Mouse (Mus musculus): ENCODE data around the gene Lhx3.

The Lhx3 gene

GRCm38 (mm10) chr2:26208126-26208789 is at the start of gene Lhx3:
TSS of gene Lhx3 (minus strand) at chr2:26208289.
- peak in 1 of 2 experiments; percentile 38 for DNase-seq (ENCODE audit: low spot score in 2 of 2)

- DNase-seq (ENCODE audit: low spot score in 2 of 2): no peak
These were observed 49.4 kb upstream of the Lhx3 start for GRCm38 (mm10) chr2:26257315-26258096.

DNA sequence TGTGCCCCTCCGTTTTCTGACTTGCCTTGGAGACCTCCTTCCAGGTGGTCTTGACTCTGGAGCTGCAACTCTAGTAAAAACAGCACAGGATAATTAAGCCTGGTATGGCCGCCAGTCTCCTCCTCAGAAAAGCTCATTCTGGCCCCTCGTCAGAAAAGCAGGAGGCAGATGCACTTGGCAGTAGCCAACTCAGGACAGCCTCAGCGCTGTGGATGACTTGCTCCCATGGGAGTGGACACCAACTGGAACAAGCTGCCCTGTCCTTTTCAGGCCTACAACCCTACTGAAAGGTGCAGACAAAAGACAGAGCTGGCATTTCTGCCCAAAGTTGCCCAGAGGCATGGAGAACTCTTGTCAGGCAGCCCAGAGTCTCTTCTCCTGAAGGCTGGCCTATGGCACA is 46.7 kb upstream of the Lhx3 start:
- no peak for DNase-seq (ENCODE audit: low spot score in 2 of 2)

DNA sequence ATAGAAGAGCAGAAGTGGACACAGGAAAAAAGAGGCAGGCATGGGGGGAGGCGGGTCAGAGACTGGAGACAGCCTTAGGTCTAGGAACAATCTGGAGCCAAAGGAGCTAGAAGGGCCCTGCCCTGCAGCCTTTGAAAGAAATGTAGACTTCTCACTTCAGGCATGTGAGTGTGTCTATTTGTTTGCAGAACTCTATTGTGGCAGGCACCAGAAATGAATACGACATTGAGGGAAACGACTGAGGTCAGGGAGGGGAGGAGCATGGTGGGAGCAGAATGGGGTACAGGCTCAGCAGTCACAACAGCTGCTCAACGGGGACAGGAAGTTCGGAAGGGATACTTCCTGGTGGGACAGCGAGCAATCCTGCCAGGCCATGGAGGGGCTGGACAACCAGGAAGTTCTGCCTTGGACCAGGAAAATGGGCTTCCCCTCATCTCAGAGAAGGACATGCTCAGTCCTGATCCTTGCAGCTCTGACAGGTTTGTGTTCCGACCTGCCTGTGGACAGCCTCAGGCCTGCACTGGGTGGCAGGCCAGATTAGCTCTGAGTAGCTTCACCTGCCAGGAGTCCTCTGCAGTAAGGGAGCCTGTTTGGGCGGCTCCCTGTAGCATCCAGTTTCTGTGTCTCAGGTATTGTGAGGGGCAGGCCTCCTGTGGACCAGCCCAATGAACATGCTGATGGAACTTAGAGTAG is 44.6 kb upstream of the Lhx3 start:
- DNase-seq (ENCODE audit: low spot score in 2 of 2): no peak

GRCm38 (mm10) chr2:26247531-26247930 is 39.4 kb upstream of the Lhx3 start:
- DNase-seq (ENCODE audit: low spot score in 2 of 2): no peak

DNA sequence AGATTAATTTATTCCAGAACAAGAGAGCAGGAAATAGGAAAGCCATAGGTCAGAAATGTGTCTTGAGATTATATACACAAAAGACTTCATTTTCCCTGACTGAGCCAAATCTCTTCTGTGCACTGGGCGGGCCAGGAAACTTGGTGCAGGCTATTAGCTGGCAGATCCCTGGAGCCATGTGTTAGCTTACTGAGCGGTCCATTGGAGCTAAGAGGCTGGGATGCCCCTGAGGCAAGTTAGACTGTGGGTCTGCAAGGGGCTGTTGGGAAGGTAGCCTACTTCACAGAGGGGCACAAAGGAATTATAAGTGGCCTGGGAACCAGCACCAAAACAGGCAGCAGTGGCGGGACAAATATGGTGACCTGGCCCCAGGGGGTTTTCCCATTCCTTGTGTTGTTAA is 32.8 kb upstream of the Lhx3 start:
- DNase-seq (ENCODE audit: low spot score in 2 of 2): no peak

GRCm38 (mm10) chr2:26240330-26240729 is 32.2 kb upstream of the Lhx3 start:
- DNase-seq (ENCODE audit: low spot score in 2 of 2): peak in 1 of 2 experiments; percentile 8

- DNase-seq (ENCODE audit: low spot score in 2 of 2): peak; percentile 45 to 80
These were observed 29.2 kb upstream of the Lhx3 start, which contains the start of gene Qsox2 for GRCm38 (mm10) chr2:26237290-26237782. TSS of gene Qsox2 (minus strand) at chr2:26237525.

DNA sequence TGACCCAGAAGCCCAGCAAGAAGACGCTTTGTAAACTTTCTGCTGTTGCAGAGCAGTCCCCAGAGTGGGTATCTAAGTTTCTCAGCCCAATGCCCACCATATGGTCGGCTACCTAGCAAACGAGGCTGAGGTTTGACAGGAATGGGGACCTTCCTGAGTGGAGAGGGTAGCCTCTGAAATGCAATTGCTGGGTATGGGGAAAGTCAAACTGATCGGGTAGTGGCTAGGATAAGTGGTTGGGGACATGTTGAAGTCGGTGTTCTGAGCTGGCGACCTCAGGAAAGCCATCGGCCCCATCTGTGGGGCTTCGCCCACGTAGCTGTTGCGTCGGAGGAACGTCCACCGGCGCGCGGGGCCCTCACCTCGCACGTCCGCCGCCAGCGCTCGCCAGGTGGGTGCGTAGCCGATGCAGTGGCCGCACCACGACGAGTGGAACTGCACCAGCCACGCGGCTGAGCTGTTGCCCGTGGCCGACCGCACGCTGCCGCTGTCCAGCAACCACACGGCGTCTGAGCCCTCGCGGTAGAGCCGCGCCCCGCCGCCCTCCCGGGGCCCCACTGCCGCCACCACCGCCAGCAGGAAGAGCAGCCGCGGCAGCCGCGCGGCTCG is 28.7 kb upstream of the Lhx3 start:
- peak in 1 of 2 experiments; percentile 34 for DNase-seq (ENCODE audit: low spot score in 2 of 2)

DNA sequence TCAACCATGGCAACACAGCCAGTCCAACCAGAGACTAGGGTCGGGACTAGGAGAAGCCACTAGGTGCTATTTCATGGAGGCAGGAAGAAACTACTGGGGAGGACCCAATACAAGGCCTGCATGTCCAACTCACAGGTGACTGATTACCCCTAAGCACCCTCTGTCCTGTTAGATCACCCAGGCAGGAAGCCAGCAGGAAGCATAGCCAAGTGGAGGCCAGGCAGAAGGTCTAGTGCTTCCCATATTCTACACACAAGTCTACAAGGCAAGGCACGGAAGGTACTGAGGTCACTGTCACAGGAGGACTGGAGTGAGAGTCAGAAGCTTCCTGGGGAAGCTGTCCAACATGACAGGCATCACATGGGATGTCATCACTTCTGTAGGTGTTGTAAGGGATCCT is 26.7 kb upstream of the Lhx3 start:
- DNase-seq (ENCODE audit: low spot score in 2 of 2): no peak

- DNase-seq (ENCODE audit: low spot score in 2 of 2): no peak
These were observed 26.2 kb upstream of the Lhx3 start for GRCm38 (mm10) chr2:26234253-26234652.

GRCm38 (mm10) chr2:26231366-26231765 is 23.3 kb upstream of the Lhx3 start:
- DNase-seq (ENCODE audit: low spot score in 2 of 2): no peak

DNA sequence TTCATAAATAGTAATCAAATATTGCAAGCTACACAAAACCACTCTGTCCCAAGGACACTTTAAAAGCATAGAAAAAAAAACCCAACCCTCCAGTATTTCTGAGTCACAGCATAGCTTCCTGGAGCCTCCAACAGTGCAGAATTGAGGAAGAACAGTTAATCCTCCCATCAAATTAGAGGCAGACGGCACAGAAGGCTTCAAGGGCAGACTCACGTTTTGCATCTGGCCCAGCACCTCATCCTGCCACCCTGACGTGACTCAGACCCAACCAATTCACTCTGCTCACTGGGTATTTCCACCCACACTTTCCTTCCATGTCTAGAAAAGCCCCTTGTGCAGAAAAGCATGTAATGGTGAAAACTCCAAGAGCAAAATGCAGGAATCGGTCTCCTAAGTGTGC is 22.2 kb upstream of the Lhx3 start:
- no peak for DNase-seq (ENCODE audit: low spot score in 2 of 2)

DNA sequence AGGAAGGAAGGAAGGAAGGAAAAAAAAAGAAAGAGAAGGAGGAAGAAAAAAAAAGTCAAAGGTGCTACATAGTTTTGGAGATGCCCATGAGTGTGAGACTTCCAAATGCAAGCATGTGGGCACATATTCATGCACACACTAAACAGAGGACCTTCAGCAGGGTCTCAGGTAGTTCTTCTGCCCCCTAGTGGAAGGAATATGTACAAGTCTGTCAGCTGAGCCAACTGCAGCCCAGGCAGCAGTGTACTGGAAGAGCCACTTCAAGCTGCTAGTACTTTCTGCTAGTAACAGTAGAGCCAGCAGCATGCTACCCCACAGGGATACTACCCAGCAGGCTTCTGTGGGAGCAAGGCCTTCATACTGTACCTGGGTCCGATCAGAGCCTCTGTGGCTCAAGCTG is 19.7 kb upstream of the Lhx3 start:
- peak in 1 of 2 experiments; percentile 56 for DNase-seq (ENCODE audit: low spot score in 2 of 2)

DNA sequence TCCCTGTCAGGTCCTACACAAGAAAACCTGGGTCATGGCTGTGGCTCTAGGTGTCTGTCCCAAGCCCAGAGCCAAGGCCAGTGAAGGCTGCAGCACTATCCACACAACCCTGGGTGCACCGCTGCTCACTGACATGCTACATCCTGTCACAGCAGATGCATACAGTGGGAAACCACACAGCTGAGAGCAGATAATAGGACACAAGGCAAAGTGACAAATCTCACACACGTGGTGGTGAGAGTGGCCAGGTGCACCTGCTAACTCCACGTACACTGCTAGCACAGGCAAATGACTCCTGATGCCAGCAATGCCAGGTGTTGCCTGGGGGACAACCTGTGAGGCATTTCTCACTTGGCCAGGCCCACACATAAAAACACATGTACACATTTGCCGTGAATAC is 17.2 kb upstream of the Lhx3 start:
- no peak for DNase-seq (ENCODE audit: low spot score in 2 of 2)

DNA sequence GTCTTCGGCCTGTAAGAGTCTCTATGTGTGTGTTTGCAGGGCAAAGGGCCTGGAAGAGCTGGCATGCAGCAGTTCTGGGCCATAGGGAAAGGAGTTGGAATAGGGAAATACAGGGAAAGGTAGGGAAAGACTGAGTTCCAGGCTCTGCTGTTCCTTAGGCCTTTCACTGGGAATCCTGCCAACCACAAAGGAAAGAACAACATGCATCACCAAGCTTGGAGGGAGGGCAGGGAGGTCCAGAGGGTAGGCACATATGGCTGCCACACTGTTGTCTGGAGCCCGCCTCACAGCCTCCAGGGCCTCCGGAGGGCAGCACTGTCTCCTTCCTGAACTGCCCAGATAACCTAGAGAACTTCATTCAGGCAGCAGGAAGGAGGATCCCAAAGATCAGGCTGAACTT is 15.9 kb upstream of the Lhx3 start:
- DNase-seq (ENCODE audit: low spot score in 2 of 2): no peak

- DNase-seq (ENCODE audit: low spot score in 2 of 2): no peak
These were observed 6.4 kb upstream of the Lhx3 start for GRCm38 (mm10) chr2:26214526-26214925.

- no peak for DNase-seq (ENCODE audit: low spot score in 2 of 2)
These were observed 1.5 kb upstream of the Lhx3 start for GRCm38 (mm10) chr2:26209566-26209965.

- DNase-seq (ENCODE audit: low spot score in 2 of 2): no peak
These were observed 530 bp downstream of the Lhx3 start for GRCm38 (mm10) chr2:26207559-26207958.

DNA sequence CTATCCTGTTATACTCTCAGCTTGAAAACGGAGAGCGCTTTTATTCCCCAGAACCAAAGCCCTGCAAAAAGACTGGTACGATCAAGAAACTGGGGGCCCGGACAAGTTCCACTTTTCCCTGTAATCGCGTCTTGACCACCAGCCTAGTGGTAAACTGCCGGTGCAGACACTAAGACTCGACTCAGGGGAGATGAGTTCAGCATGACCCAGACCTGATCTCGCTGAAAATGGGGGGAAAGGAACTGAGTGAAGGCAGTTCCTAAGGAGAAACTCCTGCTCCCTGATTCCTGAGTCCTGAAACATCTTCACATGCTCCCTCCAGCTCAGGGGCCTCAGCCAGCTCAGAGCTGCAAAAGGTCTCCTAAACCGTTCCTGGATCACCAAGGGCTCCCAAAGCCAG is 2.3 kb downstream of the Lhx3 start:
- no peak for DNase-seq (ENCODE audit: low spot score in 2 of 2)

GRCm38 (mm10) chr2:26205126-26205525 is 3.0 kb downstream of the Lhx3 start:
- DNase-seq (ENCODE audit: low spot score in 2 of 2): no peak

DNA sequence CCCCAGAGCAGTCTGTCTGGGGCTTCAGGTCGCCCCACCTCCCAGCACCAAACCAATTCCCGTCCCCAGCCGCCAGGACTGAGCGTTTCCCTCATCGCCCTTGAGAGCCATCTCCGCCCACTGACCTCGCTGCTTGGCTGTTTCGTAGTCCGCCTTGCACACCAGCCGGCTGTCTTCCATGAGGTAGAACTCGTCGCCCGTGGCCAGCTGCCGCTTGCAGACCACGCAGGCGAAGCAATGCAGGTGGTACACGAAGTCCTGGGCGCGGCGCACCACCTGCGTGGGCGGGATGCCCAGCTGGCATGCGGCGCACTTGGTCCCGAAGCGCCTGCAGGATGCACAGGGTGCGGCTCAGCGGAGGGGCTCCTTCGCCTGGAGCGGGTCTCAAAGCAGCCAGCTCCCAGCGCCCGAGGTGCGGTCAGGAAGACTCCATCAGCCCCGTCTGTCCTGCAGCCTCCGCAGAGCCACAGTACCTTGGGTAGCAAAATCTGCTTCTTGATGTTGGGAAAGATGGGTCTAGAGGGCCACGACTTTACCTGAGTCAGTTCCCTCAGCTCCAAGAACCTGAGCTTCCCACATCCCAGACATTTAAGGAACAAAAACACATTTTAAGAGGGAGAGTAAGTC is 5.1 kb downstream of the Lhx3 start:
- peak in 1 of 2 experiments; percentile 39 for DNase-seq (ENCODE audit: low spot score in 2 of 2)
